8 mouse cellular contexts compared by ENCODE assay signal in the genomic region with DNA sequence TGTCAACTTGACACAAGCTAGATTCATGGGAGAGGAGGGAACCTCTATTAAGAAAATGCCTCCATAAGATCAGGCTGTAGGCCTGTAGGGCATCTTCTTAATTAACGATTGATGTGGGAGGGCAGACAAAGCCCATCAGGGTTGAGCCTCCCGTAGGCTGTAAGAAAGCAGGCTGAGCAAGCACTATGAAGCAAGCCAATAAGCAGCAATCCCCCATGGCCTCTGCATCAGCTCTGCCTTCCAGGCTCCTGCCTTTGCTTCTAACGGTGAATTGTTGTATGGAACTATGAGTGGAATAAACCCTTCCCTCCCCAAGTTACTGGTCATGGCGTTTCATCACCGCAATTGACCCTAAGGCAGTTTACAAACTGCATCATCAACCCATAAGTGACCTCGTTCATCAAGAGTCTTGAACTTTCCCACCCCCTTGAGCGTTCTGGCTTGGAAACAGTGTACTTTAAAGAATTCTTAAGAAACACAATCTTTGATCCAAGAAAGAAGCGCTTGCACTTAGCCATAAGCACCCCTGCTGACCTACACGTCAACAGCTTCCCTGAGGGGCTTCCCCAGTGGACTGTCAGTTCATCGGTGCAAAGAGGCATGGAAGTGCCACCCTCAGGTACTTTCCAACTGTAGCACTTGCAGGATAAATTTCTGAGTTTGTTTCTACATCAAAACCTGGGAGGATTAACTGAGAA. TPM values are rescaled to one million over a fixed set of nuclear protein-coding genes. Genes with fewer than 3 reads are reported as not detected.
DNase-seq lines count a peak whose midpoint lies in the region; ATAC-seq and TF ChIP-seq lines count a peak whose summit lies in the region.

No protein-coding gene starts in this region.

- DNase-seq in cerebellum, adult 2 months = no peak
- no peak for DNase-seq in liver, embryonic 11.5 days (ENCODE audit: low spot score)
- no peak for DNase-seq in urinary bladder, adult 2 months (ENCODE audit: low spot score)
- DNase-seq in yolk sac, embryonic 10.5 days (ENCODE audit: low spot score) = no peak

- no peaks in the 10 kb centered on the region for H3K27me3 ChIP-seq in cerebellum, adult 2 months (ENCODE audit: control insufficient read depth, insufficient read depth, low read length)
- H3K27me3 ChIP-seq in C2C12 (ENCODE audit: control insufficient read depth, insufficient read depth, insufficient read length) = no peaks in the 10 kb centered on the region
- no peaks in the 10 kb centered on the region for H3K27me3 ChIP-seq in forebrain, embryonic 13.5 days
- no peaks in the 10 kb centered on the region for H3K27me3 ChIP-seq in liver, embryonic 11.5 days (replicated peaks; ENCODE audit: control insufficient read depth, insufficient read depth, low read length)
- no peaks in the 10 kb centered on the region for H3K27me3 ChIP-seq in neural tube, embryonic 13.5 days

- no peaks in the 10 kb centered on the region for H3K36me3 ChIP-seq in C2C12 (ENCODE audit: control insufficient read depth, insufficient read depth)
- H3K36me3 ChIP-seq in forebrain, embryonic 13.5 days (ENCODE audit: poor library complexity, severe bottlenecking) = no peaks in the 10 kb centered on the region
- H3K36me3 ChIP-seq in liver, embryonic 11.5 days (ENCODE audit: control insufficient read depth, insufficient read depth, low read length) = no peaks in the 10 kb centered on the region
- no peaks in the 10 kb centered on the region for H3K36me3 ChIP-seq in neural tube, embryonic 13.5 days

- no peak for TF ChIP-seq CTCF in cerebellum, adult 2 months (IDR thresholded peaks at IDR 0.05; ENCODE audit: borderline replicate concordance, insufficient read depth, low read depth, low read length)
- TF ChIP-seq CTCF in C2C12 (IDR thresholded peaks at IDR 0.05; ENCODE audit: control insufficient read depth, insufficient read depth, insufficient read length) = no peak

- H3K4me2 ChIP-seq in forebrain, embryonic 13.5 days = peak overlapping the region; percentile 69
- H3K4me2 ChIP-seq in liver, embryonic 11.5 days = peak overlapping the region; percentile 83
- peak overlapping the region; percentile 69 for H3K4me2 ChIP-seq in neural tube, embryonic 13.5 days

- H3K9me3 ChIP-seq in forebrain, embryonic 13.5 days (replicated peaks) = no peaks in the 10 kb centered on the region
- H3K9me3 ChIP-seq in liver, embryonic 11.5 days (ENCODE audit: control insufficient read depth, low read length) = no peaks in the 10 kb centered on the region
- H3K9me3 ChIP-seq in neural tube, embryonic 13.5 days = no peaks in the 10 kb centered on the region

- 31% methylated on average over 10 of the region's 10 CpGs for WGBS in cerebellum, adult 2 months
- WGBS in forebrain, embryonic 13.5 days = 16% methylated on average over 10 of the region's 10 CpGs
- WGBS in liver, embryonic 11.5 days = 38% methylated on average over 10 of the region's 10 CpGs
- WGBS in neural tube, embryonic 13.5 days = 8% methylated on average over 10 of the region's 10 CpGs

- peaks cover 7% of the 10 kb centered on the region for H3K79me2 ChIP-seq in C2C12 (ENCODE audit: control insufficient read depth, insufficient read depth)

- no peak for ATAC-seq in cerebellum, adult (ENCODE audit: insufficient number of reproducible peaks, low FRiP score, low TSS enrichment)
- ATAC-seq in forebrain, embryonic 13.5 days = no peak
- ATAC-seq in liver, embryonic 11.5 days (replicated peaks; ENCODE audit: low FRiP score) = no peak
- peak; percentile 7; the same call in 1 of the 2 replicates for ATAC-seq in neural tube, embryonic 13.5 days (ENCODE audit: low read depth)

- no peak overlapping the region for H3ac ChIP-seq in C2C12 (ENCODE audit: control insufficient read depth, insufficient read length, low read depth)

- peak overlapping the region; percentile 95; the same call in 1 of the 2 replicates for H3K27ac ChIP-seq in cerebellum, adult 2 months (ENCODE audit: insufficient read depth, low read length)
- peak overlapping the region; percentile 83 for H3K27ac ChIP-seq in forebrain, embryonic 13.5 days
- H3K27ac ChIP-seq in liver, embryonic 11.5 days (ENCODE audit: low read depth, low read length) = no peak overlapping the region; the same call in 1 of the 2 replicates
- H3K27ac ChIP-seq in neural tube, embryonic 13.5 days (replicated peaks) = peak overlapping the region; percentile 95

- peak overlapping the region; percentile 82 for H3K9ac ChIP-seq in forebrain, embryonic 13.5 days
- H3K9ac ChIP-seq in liver, embryonic 11.5 days (ENCODE audit: low read depth, low read length) = peak overlapping the region; percentile 74
- peak overlapping the region; percentile 89 for H3K9ac ChIP-seq in neural tube, embryonic 13.5 days

- peak overlapping the region; percentile 88 for H3K4me3 ChIP-seq in cerebellum, adult 2 months (replicated peaks; ENCODE audit: insufficient read depth, low read depth, low read length)
- peak overlapping the region; percentile 51 for H3K4me3 ChIP-seq in C2C12 (ENCODE audit: insufficient read depth, poor library complexity, severe bottlenecking)
- H3K4me3 ChIP-seq in forebrain, embryonic 13.5 days = peak overlapping the region; percentile 65
- H3K4me3 ChIP-seq in liver, embryonic 11.5 days (ENCODE audit: low read depth, low read length) = peak overlapping the region; percentile 74
- peak overlapping the region; percentile 71 for H3K4me3 ChIP-seq in neural tube, embryonic 13.5 days

- TF ChIP-seq POLR2A in cerebellum, adult 2 months (IDR thresholded peaks at IDR 0.05; ENCODE audit: borderline replicate concordance, insufficient read depth, low read length) = no peak

- no peaks in the 10 kb centered on the region for H3K79me3 ChIP-seq in C2C12 (ENCODE audit: low read depth)

- H3K4me1 ChIP-seq in cerebellum, adult 2 months (ENCODE audit: control insufficient read depth, insufficient read depth, low read length) = no peaks in the 10 kb centered on the region
- peaks cover 21% of the 10 kb centered on the region for H3K4me1 ChIP-seq in forebrain, embryonic 13.5 days
- H3K4me1 ChIP-seq in liver, embryonic 11.5 days (replicated peaks; ENCODE audit: control insufficient read depth, insufficient read depth, low read length) = peaks cover 9% of the 10 kb centered on the region
- peaks cover 20% of the 10 kb centered on the region for H3K4me1 ChIP-seq in neural tube, embryonic 13.5 days (replicated peaks)

TF ChIP-seq in C2C12, 6 proteins besides CTCF, POLR2A, EP300 and RAD21:
- TF ChIP-seq CEBPB (IDR thresholded peaks at IDR 0.05; ENCODE audit: low read depth) = no peak
- TF ChIP-seq MYOG (IDR thresholded peaks at IDR 0.05; ENCODE audit: control insufficient read depth, extremely low read depth, insufficient read length) = no peak
- no peak for TF ChIP-seq USF1 (IDR thresholded peaks at IDR 0.05; ENCODE audit: low read depth)
- no peak for TF ChIP-seq FOSL1 (IDR thresholded peaks at IDR 0.05; ENCODE audit: insufficient read depth, low read length, poor library complexity, severe bottlenecking)
- no peak for TF ChIP-seq MAX (IDR thresholded peaks at IDR 0.05)
- TF ChIP-seq MYOD1 (IDR thresholded peaks at IDR 0.05; ENCODE audit: control insufficient read depth, insufficient read length, low read depth) = no peak
TF ChIP-seq in C2C12: peak in this region for 0.

RNA-seq across cellular contexts. Expression of a gene that starts 7.4 kb away (rescaled TPM):
- polyA plus RNA-seq in cerebellum, adult 2 months (2012; rRNA removed) = 102 and 109 TPM in 2 replicates
- polyA plus RNA-seq in C2C12 (2012; fragmentation: generic; extraction: Trizol) = 33.9 TPM
- polyA plus RNA-seq in forebrain, embryonic 13.5 days (2015; fragmentation: Nextera tagmentation; extraction: Ambion mirVana) = 60.9 and 61.6 TPM in 2 replicates
- polyA plus RNA-seq in liver, embryonic 11.5 days (2014; fragmentation: Nextera tagmentation; extraction: Ambion mirVana) = 54.1 and 56.0 TPM in 2 replicates
- polyA plus RNA-seq in neural tube, embryonic 13.5 days (2015; fragmentation: Nextera tagmentation; extraction: Ambion mirVana) = 62.6 and 68.3 TPM in 2 replicates
- polyA plus RNA-seq in urinary bladder, adult 2 months (2012; rRNA removed) = 59.3 and 70.3 TPM in 2 replicates
